In genomic region chr19:6117346-6117985, GRCm38 (mm10) we compare ENCODE assay signal across 8 mouse cellular contexts. TPM values are rescaled to one million over a fixed set of nuclear protein-coding genes. Genes with fewer than 3 reads are reported as not detected.
A peak's percentile ranks its signal among the peaks of the same experiment; 100 is the strongest.
DNase-seq lines count a peak whose midpoint lies in the region; ATAC-seq and TF ChIP-seq lines count a peak whose summit lies in the region.

No protein-coding gene starts in this region.

- peak overlapping the region; percentile 64 for H3K4me3 ChIP-seq in heart, postnatal 0 days (ENCODE audit: low read depth, low read length)
- H3K4me3 ChIP-seq in ES-E14 (ENCODE audit: insufficient read depth in 1 of 2, low read depth in 1 of 2, low read length in 2 of 2, poor library complexity in 1 of 2, severe bottlenecking in 1 of 2): peak overlapping the region; percentile 86 to 96
- peak overlapping the region; percentile 88 for H3K4me3 ChIP-seq in embryonic fibroblast, embryonic 13.5 days (ENCODE audit: insufficient read depth, low read length)
- H3K4me3 ChIP-seq in liver, embryonic 12.5 days: peak overlapping the region; percentile 79

- peak overlapping the region; percentile 98 for H3K4me2 ChIP-seq in heart, postnatal 0 days (ENCODE audit: low read depth, low read length)
- H3K4me2 ChIP-seq in liver, embryonic 12.5 days: peak overlapping the region; percentile 95

- DNase-seq in heart, postnatal 0 days (ENCODE audit: low spot score): no peak
- DNase-seq in heart, adult 18-20 months: no peak
- no peak for DNase-seq in ES-E14 (ENCODE audit: low read depth, low spot score)
- DNase-seq in adrenal gland, adult 8-10 months: no peak
- no peak for DNase-seq in left cerebral cortex, adult 18-20 months (ENCODE audit: low spot score in 2 of 2)
- DNase-seq in spleen, postnatal 4 days (ENCODE audit: low spot score in 2 of 2): no peak

- no peak for TF ChIP-seq EP300 in heart, postnatal 0 days (IDR thresholded peaks at IDR 0.05; ENCODE audit: low read depth)

- H3K27ac ChIP-seq in heart, postnatal 0 days (ENCODE audit: low read depth): peak overlapping the region; percentile 92
- H3K27ac ChIP-seq in ES-E14 (ENCODE audit: insufficient read depth, low read depth, low read length, poor library complexity, severe bottlenecking): peak overlapping the region; percentile 75
- peak overlapping the region; percentile 99 for H3K27ac ChIP-seq in embryonic fibroblast, embryonic 13.5 days (ENCODE audit: insufficient read depth, low read length)
- H3K27ac ChIP-seq in liver, embryonic 12.5 days: peak overlapping the region; percentile 97

- WGBS in heart, postnatal 0 days: 4% methylated on average over 31 of the region's 32 CpGs
- 2% methylated on average over 32 of the region's 32 CpGs for WGBS in liver, embryonic 12.5 days (ENCODE audit: insufficient replicate concordance)

- H3K9ac ChIP-seq in heart, postnatal 0 days (replicated peaks; ENCODE audit: low read depth, low read length): peak overlapping the region; percentile 79
- H3K9ac ChIP-seq in ES-E14 (ENCODE audit: insufficient read depth, low read depth, low read length, poor library complexity, severe bottlenecking): peak overlapping the region; percentile 92
- H3K9ac ChIP-seq in liver, embryonic 12.5 days: peak overlapping the region; percentile 88

- TF ChIP-seq CTCF in heart, postnatal 0 days (IDR thresholded peaks at IDR 0.05; ENCODE audit: low read depth): no peak
- TF ChIP-seq CTCF in embryonic fibroblast, embryonic 13.5 days (IDR thresholded peaks at IDR 0.05; ENCODE audit: borderline replicate concordance, insufficient read depth, low read length): no peak

- H3K27me3 ChIP-seq in heart, postnatal 0 days (ENCODE audit: control insufficient read depth, insufficient read depth, low read length): no peaks in the 10 kb centered on the region
- H3K27me3 ChIP-seq in liver, embryonic 12.5 days (replicated peaks): no peaks in the 10 kb centered on the region

- peak; percentile 2; the same call in 1 of the 2 replicates for ATAC-seq in heart, postnatal 0 days (ENCODE audit: insufficient read depth, low read depth)
- no peak for ATAC-seq in liver, embryonic 12.5 days

- H3K36me3 ChIP-seq in heart, postnatal 0 days (replicated peaks; ENCODE audit: control insufficient read depth, insufficient read depth, low read length): peaks cover 28% of the 10 kb centered on the region
- peaks cover 18% of the 10 kb centered on the region for H3K36me3 ChIP-seq in ES-E14 (ENCODE audit: control insufficient read depth, insufficient read depth, low read length, poor library complexity, severe bottlenecking)
- peaks cover 64% of the 10 kb centered on the region for H3K36me3 ChIP-seq in liver, embryonic 12.5 days

- peaks cover 11% of the 10 kb centered on the region for H3K4me1 ChIP-seq in heart, postnatal 0 days (ENCODE audit: control insufficient read depth, insufficient read depth)
- H3K4me1 ChIP-seq in ES-E14 (ENCODE audit: control insufficient read depth in 2 of 2, insufficient read depth in 2 of 2, low read length in 2 of 2, poor library complexity in 1 of 2): peaks cover 2 to 17% of the 10 kb centered on the region in 2 experiments; a peak in 1 of 4 replicates
- no peaks in the 10 kb centered on the region for H3K4me1 ChIP-seq in embryonic fibroblast, embryonic 13.5 days (ENCODE audit: control insufficient read depth, insufficient read depth, low read length)
- peaks cover 31% of the 10 kb centered on the region for H3K4me1 ChIP-seq in liver, embryonic 12.5 days

- no peak for TF ChIP-seq POLR2A in embryonic fibroblast, embryonic 13.5 days (IDR thresholded peaks at IDR 0.05; ENCODE audit: low read depth, low read length)

- in situ Hi-C loops in ES-E14 (cut with MboI; ENCODE audit: low sequenced_read_pairs in 2 of 2, unreplicated experiment in 2 of 2): no loop called here

- H3K9me3 ChIP-seq in heart, postnatal 0 days (replicated peaks; ENCODE audit: control insufficient read depth, low read length): no peaks in the 10 kb centered on the region
- no peaks in the 10 kb centered on the region for H3K9me3 ChIP-seq in ES-E14 (ENCODE audit: control insufficient read depth, insufficient read depth, low read depth, low read length)
- H3K9me3 ChIP-seq in liver, embryonic 12.5 days (replicated peaks): no peaks in the 10 kb centered on the region

TF ChIP-seq in ES-E14, 5 proteins besides CTCF, POLR2A, EP300 and RAD21:
- no peak for TF ChIP-seq HCFC1 (IDR thresholded peaks at IDR 0.05; ENCODE audit: borderline replicate concordance, insufficient read depth, low read length)
- TF ChIP-seq CHD2 (IDR thresholded peaks at IDR 0.05; ENCODE audit: low read depth, low read length): no peak
- TF ChIP-seq ZC3H11A (IDR thresholded peaks at IDR 0.05; ENCODE audit: borderline replicate concordance, low read depth, low read length): no peak
- TF ChIP-seq MAFK (IDR thresholded peaks at IDR 0.05; ENCODE audit: insufficient read depth, low read depth, low read length): no peak
- TF ChIP-seq ZNF384 (IDR thresholded peaks at IDR 0.05; ENCODE audit: low read depth, low read length): no peak
TF ChIP-seq in ES-E14: peak in this region for 0.

RNA-seq across cellular contexts. Expression of gene Sac3d1, which starts 1.0 kb away (rescaled TPM):
- 46.5 and 48.8 TPM in 2 replicates for total RNA-seq in heart, postnatal 0 days (2014; rRNA removed; ENCODE audit: low replicate concordance)
- polyA plus RNA-seq in heart, postnatal 0 days (2015; fragmentation: Nextera tagmentation; extraction: Ambion mirVana): 25.1 and 25.8 TPM in 2 replicates
- 10 to 100 TPM in 1 of 2 experiments, 1 to 10 TPM in 1; 9.2 to 10.0 TPM for total RNA-seq in heart, adult 18-20 months (2021)
- 25.2 and 28.2 TPM in 2 replicates for total RNA-seq in ES-E14 (2012; rRNA removed)
- polyA plus RNA-seq in embryonic fibroblast, embryonic 13.5 days (2011; ENCODE audit: insufficient read length, low read depth, missing spikeins): 13.7 and 16.2 TPM in 2 replicates
- polyA plus RNA-seq in liver, embryonic 12.5 days (2016; fragmentation: Nextera tagmentation; extraction: Ambion mirVana): 38.8 and 41.6 TPM in 2 replicates
- 10 to 100 TPM; 13.7 to 18.9 (median 16.1) TPM for total RNA-seq in adrenal gland, adult 8-10 months (2022)
- total RNA-seq in left cerebral cortex, adult 18-20 months (2021): 10 to 100 TPM; 17.8 to 19.0 TPM

RNA-seq across cellular contexts. Expression of gene Snx15, which starts 10.6 kb away (rescaled TPM):
- total RNA-seq in heart, postnatal 0 days (2014; rRNA removed; ENCODE audit: low replicate concordance): 30.5 and 55.7 TPM in 2 replicates
- 17.5 and 18.5 TPM in 2 replicates for polyA plus RNA-seq in heart, postnatal 0 days (2015; fragmentation: Nextera tagmentation; extraction: Ambion mirVana)
- total RNA-seq in heart, adult 18-20 months (2021): 10 to 100 TPM; 13.9 to 15.2 TPM
- 8.9 and 11.9 TPM in 2 replicates for total RNA-seq in ES-E14 (2012; rRNA removed)
- 19.5 and 22.6 TPM in 2 replicates for polyA plus RNA-seq in embryonic fibroblast, embryonic 13.5 days (2011; ENCODE audit: insufficient read length, low read depth, missing spikeins)
- polyA plus RNA-seq in liver, embryonic 12.5 days (2016; fragmentation: Nextera tagmentation; extraction: Ambion mirVana): 41.7 and 44.7 TPM in 2 replicates
- 10 to 100 TPM; 34.0 to 49.1 (median 37.8) TPM for total RNA-seq in adrenal gland, adult 8-10 months (2022)
- total RNA-seq in left cerebral cortex, adult 18-20 months (2021): 10 to 100 TPM; 41.6 to 44.8 TPM

RNA-seq across cellular contexts. Expression of gene Naaladl1, which starts 11.9 kb away (rescaled TPM):
- not detected in 2 replicates for total RNA-seq in heart, postnatal 0 days (2014; rRNA removed; ENCODE audit: low replicate concordance)
- polyA plus RNA-seq in heart, postnatal 0 days (2015; fragmentation: Nextera tagmentation; extraction: Ambion mirVana): 0.07 TPM in 1 of 2 replicates, not detected in the other
- not detected for total RNA-seq in heart, adult 18-20 months (2021)
- 0.80 and 3.5 TPM in 2 replicates for total RNA-seq in ES-E14 (2012; rRNA removed)
- polyA plus RNA-seq in embryonic fibroblast, embryonic 13.5 days (2011; ENCODE audit: insufficient read length, low read depth, missing spikeins): 0.45 and 0.61 TPM in 2 replicates
- 2.6 and 2.8 TPM in 2 replicates for polyA plus RNA-seq in liver, embryonic 12.5 days (2016; fragmentation: Nextera tagmentation; extraction: Ambion mirVana)
- under 1 TPM in 1 of 4 experiments, not detected in 3; 0.27 TPM for total RNA-seq in adrenal gland, adult 8-10 months (2022)
- total RNA-seq in left cerebral cortex, adult 18-20 months (2021): under 1 TPM; 0.14 to 0.21 TPM

RNA-seq across cellular contexts. Expression of gene AC131692.1, which starts 23.2 kb away (rescaled TPM):
- not detected in 2 replicates for total RNA-seq in heart, postnatal 0 days (2014; rRNA removed; ENCODE audit: low replicate concordance)
- polyA plus RNA-seq in heart, postnatal 0 days (2015; fragmentation: Nextera tagmentation; extraction: Ambion mirVana): not detected in 2 replicates
- not detected for total RNA-seq in heart, adult 18-20 months (2021)
- total RNA-seq in ES-E14 (2012; rRNA removed): 3.4 and 5.9 TPM in 2 replicates
- polyA plus RNA-seq in embryonic fibroblast, embryonic 13.5 days (2011; ENCODE audit: insufficient read length, low read depth, missing spikeins): 0.58 and 0.68 TPM in 2 replicates
- 0.20 and 0.59 TPM in 2 replicates for polyA plus RNA-seq in liver, embryonic 12.5 days (2016; fragmentation: Nextera tagmentation; extraction: Ambion mirVana)
- not detected for total RNA-seq in adrenal gland, adult 8-10 months (2022)
- not detected for total RNA-seq in left cerebral cortex, adult 18-20 months (2021)

RNA-seq across cellular contexts. Expression of gene Batf2, which starts 23.3 kb away (rescaled TPM):
- 0.46 TPM in 1 of 2 replicates, not detected in the other for total RNA-seq in heart, postnatal 0 days (2014; rRNA removed; ENCODE audit: low replicate concordance)
- 0.16 and 0.18 TPM in 2 replicates for polyA plus RNA-seq in heart, postnatal 0 days (2015; fragmentation: Nextera tagmentation; extraction: Ambion mirVana)
- 1 to 10 TPM in 1 of 2 experiments, under 1 TPM in 1; 0.54 to 2.7 TPM for total RNA-seq in heart, adult 18-20 months (2021)
- 0.18 TPM in 1 of 2 replicates, not detected in the other for total RNA-seq in ES-E14 (2012; rRNA removed)
- not detected in 2 replicates for polyA plus RNA-seq in embryonic fibroblast, embryonic 13.5 days (2011; ENCODE audit: insufficient read length, low read depth, missing spikeins)
- 0.10 and 0.15 TPM in 2 replicates for polyA plus RNA-seq in liver, embryonic 12.5 days (2016; fragmentation: Nextera tagmentation; extraction: Ambion mirVana)
- 1 to 10 TPM; 1.4 to 3.5 (median 2.7) TPM for total RNA-seq in adrenal gland, adult 8-10 months (2022)
- total RNA-seq in left cerebral cortex, adult 18-20 months (2021): 1 to 10 TPM in 1 of 2 experiments, under 1 TPM in 1; 0.51 to 1.2 TPM
